Mouse (Mus musculus) embryo, embryonic 10 days (tissue): Measurements from ENCODE around the gene Shld2.
"Not testable (repeated sequence)": the region's sequence is repeated elsewhere in the genome, so short reads cannot be mapped to it uniquely, and the experiment has no call there.

Source experiments
- DNase-seq: peaks from one replicate; pipeline ENCODE4 v3.0.0-alpha.2; 2015; ENCODE audit warnings: low spot score

Gene Shld2

DNA sequence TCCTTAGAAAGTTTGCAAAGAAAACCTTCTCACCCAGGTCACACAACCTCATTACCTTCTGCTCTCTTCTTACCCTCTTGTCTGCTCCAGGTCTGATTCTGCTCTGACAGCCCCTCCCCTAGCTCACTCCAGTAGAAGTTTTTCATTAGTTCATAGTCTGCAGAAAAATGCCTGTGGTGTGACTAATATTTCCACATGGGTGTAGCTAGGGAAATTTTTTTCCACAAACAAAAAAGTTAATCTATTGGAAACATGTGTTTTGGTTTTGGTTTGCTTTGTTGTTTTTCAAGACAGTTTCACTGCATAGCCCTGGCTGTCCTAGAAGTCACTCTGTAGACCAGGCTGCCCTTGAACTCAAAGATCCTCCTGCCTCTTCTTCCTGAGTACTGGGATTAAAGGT is 7.8 kb upstream of the Shld2 start:
- no peak for DNase-seq

DNA sequence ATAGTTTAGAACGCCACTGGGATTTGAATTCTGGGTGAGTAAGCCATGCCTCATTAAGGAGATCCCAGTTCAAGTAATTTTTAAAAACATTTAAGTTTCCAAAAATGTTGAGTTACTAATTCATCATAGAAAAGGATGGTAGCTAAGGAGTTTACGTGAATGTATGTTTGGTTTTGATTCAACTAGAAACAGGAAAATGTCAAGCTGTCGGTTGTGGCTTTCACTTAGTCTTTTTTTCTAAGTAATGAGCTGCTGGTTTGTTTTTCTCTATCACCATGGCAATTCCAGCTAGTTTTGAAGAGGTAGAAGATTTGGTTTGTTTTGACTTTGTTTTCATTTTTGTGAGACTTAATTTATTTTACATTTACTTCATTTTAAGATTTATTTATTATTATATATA is 7.1 kb upstream of the Shld2 start:
- DNase-seq, result no peak

- no peak for DNase-seq
These were observed 6.1 kb upstream of the Shld2 start for GRCm38 (mm10) chr14:34316346-34316745.

DNA sequence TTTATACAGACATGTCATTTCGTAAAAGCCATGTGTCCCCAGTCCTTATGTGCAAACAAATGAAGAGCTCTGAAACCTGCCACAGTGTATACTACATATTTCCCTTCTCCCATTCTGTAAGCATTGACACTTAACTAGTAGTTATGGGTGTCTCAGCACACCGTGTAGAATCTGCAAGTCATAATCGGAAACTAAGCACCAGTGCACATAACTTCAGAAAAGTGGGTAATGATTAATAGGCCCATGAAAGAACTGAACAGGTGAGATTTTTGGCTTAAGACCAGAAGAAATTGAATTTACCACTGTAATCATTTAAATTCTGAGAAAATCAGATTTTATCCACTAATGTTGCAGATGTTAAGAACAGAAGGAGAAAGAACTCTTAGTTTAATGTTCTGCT is 4.5 kb upstream of the Shld2 start:
- DNase-seq, result no peak

GRCm38 (mm10) chr14:34314383-34314782 is 4.1 kb upstream of the Shld2 start:
- DNase-seq, result not testable (repeated sequence)

DNA sequence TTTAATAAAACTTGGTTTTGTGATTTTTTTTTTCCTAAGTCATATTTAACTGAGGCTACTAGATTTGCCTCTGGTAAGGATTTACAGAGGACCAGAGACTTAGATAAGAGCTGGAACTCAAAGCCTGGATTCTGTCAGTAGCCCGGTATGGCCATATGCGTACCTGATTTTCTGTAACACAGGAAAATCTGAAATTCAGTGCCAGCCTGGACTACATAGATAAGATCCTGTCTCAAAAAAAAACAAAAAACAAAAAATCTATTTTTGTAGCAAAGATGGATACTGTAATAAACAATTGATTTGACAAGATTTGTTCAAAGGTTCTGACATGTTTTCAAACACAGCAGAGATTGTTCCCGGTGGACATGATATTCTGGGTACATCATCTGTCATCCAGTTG is 3.3 kb upstream of the Shld2 start:
- DNase-seq, result no peak

DNA sequence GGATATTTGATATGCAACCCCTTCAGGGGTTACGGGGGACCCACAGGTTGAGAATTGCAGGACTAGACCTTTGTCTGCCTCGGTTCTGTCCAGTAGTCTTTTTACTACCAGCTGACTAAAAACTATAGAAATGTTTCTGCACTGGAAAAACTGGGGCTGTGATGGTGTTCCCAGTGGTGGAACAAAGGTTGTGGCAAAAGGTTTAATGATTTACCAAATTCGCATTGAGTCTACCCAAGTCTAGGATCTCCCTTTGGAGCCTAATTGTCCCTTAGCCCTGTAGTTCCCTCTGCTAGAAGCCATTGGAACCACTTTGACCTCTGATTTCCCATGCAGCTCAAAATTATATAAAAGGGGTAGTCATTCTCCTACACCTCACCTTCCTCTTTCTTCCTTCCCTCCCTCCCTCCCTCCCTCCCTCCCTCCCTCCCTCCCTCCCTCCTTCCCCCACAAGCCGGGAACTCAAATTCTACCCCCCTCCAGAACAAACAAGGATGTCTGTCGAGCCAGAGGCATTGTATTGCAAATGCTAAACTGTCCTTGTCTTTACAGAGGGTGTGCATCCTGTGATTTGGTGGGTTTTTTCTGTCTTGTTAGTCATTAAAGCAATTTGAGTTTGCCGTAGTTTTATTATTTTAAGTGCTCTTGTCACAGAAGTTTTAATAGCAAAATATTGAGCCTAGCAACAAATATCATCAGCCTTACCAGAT is 2.2 kb upstream of the Shld2 start:
- no peak for DNase-seq

DNA sequence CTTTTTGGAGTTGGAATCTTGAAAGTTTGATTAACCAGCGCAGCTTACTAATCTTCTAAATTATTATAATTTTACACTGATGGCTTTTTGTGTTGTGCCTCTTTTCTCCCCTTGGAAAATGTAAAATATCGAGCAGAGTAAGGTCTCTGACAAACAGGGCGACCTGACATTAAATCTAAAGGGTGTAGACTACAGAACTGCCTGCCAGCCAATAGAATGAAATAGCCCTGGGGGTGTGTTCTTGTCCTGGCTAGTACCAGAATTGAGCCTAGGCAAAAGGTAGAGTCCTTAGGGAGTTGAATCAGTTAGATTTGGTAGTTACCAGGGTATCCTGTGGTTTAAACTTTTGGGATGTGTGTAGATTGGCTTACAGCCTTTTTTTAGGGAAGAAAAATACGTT is 1.4 kb upstream of the Shld2 start:
- peak; percentile 28 for DNase-seq

GRCm38 (mm10) chr14:34311021-34311631 is 833 bp upstream of the Shld2 start:
- peak; percentile 65 for DNase-seq

DNA sequence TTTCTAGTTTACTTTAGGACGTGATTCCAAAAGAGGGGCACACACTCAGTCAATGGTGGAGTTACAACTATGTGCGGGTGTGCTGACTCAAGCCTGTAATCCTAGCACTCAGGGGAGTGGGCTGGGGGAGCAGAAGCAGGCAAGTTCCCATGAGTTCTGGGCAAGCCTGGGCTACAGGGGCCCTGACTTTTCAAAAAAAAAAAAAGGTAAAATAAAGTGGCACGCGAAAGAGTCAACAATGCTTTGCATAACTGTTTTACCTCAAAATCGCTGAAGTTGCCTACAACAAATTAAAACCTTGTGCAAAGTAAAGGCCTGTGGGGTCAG is 423 bp downstream of the Shld2 start:
- no peak for DNase-seq

DNA sequence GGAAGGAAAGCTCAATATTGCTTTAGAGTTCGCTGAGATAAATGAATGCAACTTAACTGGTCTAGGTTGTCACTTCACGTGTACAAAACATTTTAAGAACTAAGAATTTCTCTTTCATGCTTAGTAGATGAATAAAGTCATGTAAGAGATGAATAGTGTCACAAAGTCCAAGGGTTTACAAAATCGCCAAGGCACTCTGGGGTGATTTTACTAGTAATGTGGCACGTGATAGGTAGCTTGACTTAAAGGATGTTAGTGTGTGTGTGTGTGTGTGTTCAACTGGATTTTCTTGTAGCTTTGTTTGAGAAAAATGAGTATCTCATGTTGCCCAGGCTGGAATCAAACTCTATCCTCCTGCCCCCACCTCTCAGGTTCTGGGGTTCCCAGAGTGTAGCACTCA is 1.0 kb downstream of the Shld2 start:
- no peak for DNase-seq

DNA sequence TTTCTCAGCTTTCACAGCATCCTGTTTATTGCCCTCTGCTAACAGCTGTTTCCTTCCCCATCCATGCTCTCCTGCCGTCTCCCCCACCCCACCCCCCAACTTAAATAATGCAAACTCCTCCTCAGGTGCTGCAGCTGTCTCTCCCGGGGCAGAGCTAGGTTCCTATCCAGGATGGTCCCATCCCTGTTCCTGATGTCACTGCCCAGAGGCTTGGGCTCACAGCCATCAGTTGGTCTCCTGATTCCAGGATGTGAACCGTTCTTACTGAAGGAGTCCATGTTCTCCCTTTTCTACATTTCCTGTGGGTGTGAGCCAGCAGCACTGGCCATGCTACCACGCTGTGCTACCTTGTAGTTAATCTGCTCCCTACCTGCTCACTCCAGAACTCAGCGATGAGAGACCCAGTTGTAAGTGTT is 7.0 kb downstream of the Shld2 start:
- no peak for DNase-seq

GRCm38 (mm10) chr14:34302681-34303242 is 7.5 kb downstream of the Shld2 start:
- DNase-seq, result no peak

DNA sequence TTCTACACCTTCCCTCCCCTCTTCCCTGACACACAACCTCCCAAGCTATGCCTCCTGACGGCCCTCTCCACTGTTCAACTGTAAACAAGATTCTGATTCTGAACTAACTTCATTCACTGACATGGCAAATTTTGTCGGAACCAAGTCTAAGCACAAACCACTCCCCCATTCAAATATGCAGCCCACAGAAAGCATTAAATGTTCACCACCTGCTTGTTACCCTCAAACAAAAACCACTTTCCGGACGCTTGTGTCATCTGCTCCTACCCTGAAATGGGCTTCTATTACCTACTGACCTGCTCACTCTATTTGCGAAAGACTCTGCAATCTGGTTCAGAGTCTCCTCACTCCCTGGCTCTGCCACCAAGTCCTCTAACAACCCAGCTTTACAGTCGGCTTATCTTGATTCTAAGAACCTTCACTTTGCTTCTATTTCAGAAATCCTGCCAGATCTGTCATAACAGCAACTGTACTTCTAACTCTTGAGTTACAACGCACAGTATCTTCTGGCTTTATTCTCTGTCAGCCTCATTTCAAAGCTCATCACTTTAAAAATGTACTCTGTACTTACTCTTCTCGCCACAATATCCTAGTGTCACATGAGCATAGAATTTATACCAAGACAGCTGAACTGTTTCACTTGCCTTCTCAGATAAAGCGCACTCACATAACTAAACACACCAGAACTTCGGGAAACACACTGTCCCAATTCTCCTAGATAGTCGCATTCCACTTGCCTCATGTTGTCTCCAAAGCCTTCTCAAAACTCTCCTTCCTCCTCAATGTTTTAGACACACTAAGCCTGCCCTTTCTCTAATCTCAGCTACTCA is 11.2 kb downstream of the Shld2 start:
- DNase-seq, result no peak

GRCm38 (mm10) chr14:34297634-34298033 is 12.7 kb downstream of the Shld2 start:
- no peak for DNase-seq

GRCm38 (mm10) chr14:34297038-34297437 is 13.3 kb downstream of the Shld2 start:
- DNase-seq, result no peak

DNA sequence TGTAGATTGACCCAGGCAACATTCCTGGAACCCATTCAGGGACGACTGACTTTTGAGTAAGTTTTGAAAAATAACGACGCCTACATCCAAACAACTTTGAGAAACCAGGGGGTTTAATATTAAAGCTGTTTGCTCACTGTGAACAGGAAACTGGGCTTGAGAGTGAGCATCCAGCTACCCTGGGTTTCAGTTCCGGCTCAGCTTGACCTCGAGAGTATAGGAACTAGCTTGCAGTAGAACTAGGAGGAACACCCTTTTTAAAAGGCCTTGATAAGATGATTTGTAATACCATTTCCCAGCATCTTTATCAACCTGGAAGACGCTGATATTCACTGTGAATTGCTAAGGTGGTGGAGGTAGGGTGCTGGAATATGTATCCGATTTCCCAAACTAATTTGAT is 13.9 kb downstream of the Shld2 start:
- no peak for DNase-seq

DNA sequence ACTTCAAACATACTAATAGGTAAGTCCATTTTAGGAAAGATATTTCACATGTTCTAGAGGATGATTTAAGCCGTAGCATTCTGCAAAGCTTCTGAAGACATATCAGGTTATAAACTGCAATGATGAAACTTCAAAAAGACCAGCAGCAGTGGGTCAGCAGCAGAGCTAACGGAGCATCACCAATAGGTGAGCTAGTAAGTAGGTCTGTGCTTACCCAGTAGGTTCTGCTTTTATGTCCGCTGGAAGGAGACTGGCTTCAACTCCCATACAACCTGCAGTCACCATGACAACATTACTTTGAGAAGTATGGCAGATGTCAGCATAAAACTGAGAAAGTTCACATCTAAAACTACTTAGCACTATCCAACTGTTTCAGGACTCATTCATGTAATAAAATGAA is 16.7 kb downstream of the Shld2 start:
- no peak for DNase-seq

DNA sequence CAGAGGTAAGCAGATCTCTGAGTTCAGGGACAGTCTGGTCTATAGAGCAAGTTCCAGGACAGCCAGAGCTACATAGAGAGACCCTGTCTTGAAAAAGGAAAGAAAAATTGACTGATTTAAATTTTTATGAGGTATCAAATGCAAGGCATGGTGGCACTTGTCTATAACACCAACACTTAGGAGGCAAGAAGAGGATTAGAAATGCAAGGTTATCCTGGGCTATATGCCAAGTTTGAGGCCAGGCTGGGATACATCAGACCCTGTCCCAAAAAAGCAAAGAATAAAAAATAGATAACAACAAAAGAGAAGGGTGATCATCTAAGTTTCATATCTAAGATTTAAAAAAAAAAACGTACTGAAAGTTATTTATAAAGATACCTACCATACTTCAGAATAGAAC is 20.1 kb downstream of the Shld2 start:
- DNase-seq, result no peak

DNA sequence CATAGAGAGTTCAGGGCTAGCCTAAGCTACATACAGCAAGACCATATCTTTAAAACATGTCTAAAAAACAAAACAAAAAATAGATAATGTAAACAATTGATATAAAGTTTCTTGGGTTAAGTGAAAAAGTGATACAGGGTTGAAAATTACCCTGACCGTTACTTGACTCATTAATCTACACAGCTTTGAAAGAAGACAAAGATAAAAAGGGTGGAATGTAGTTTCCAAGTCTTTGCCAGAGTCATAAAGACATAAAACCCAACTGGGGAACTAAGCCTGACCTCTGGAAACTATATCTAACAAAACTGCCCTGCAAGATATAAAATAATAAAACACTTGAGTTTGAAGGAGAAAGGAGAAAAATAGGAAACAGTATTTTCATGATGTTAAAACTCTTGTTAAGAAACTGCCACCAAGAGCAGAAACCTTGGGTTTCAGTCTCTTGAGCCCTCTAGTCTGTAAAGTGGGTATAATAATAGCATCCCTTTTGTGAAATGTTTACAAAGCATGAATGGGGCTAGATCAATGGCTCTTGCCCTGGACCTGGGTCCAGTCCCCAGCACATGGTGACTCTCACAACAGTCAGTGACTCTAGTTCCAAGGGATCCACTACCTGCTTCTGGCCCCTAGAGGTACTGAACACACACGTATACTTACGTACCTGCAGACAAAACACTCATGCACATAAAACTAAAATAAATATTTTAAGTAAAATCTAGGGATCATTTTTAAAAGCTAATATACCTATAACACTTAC is 20.9 kb downstream of the Shld2 start:
- DNase-seq, result no peak

GRCm38 (mm10) chr14:34288396-34288795 is 21.9 kb downstream of the Shld2 start:
- DNase-seq, result no peak

DNA sequence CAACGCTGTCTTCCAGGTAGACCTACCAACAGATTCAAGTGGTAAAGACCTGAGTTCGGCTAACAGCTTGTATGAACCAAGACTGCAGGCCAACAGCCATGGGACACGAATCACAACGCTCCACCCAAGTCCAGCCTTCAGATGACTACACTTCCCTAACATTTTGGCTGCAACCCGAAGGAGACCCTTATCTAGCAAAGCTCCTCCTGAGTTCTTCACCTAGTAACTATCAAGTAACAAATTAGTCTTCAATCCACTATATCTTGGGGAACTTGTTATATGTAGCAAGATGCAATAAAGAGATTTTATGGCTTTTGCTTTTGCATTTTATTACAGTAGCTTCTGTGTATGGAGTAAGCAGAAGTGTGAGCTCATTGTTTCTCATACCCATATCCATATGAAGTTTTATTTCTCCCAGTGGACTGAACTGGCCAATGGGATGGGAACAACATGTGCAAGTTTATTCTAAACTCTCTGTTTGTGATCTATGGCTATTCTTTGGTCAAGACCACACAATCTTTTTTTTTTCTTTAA is 28.5 kb downstream of the Shld2 start:
- no peak for DNase-seq
